Mouse (Mus musculus) cortical plate, adult 2 months (tissue): ENCODE measurements around the gene Fam104a.

Source experiments
- CTCF ChIP-seq: fragments of 200-500 bp; IDR thresholded peaks from 2 replicates; pipeline ENCODE4 v1.5.1; 2011; ENCODE audit warnings: mild to moderate bottlenecking, control low read depth, low read length; ENCODE audit not compliant: insufficient read depth; ENCODE audit errors: extremely low read depth
- POLR2A ChIP-seq: fragments of 200-500 bp; IDR thresholded peaks from 2 replicates; pipeline ENCODE4 v1.6.1; 2011; ENCODE audit warnings: mild to moderate bottlenecking, low read length, control low read depth; ENCODE audit not compliant: insufficient read depth; ENCODE audit errors: extremely low read depth

GRCm38 (mm10) chr11:113666648-113667047 is 17.3 kb downstream of the Fam104a start:
- TF ChIP-seq CTCF (no peak), POLR2A (no peak)
